Mouse (Mus musculus) liver, embryonic 12.5 days (tissue): ENCODE measurements at regions not wholly inside any gene's neighbourhood (a gene's known extent, or its start where the extent isn't known, plus 50 kb on each side); places are given as distances from the start of the nearest gene placed in this dataset.

Experiments used
- ATAC-seq: fragments of 200-750 bp; cut with Nextera tagmentation; 2 replicates; pipeline ENCODE4 v1.8.0; 2017; ENCODE audit warnings: moderate number of reproducible peaks, mild to moderate bottlenecking, moderate library complexity
- H3K27ac ChIP-seq: fragments of 300-500 bp; sonication (generic); 2 replicates; pipeline ENCODE4 v1.5.1; 2016; ENCODE audit warnings: mild to moderate bottlenecking
- H3K27me3 ChIP-seq: fragments of 300-500 bp; sonication (generic); replicated peaks from 2 replicates; pipeline ENCODE4 v1.6.1; 2016; ENCODE audit warnings: mild to moderate bottlenecking, moderate library complexity
- H3K36me3 ChIP-seq: fragments of 300-500 bp; sonication (generic); 2 replicates; pipeline ENCODE4 v1.6.1; 2016; ENCODE audit warnings: mild to moderate bottlenecking, moderate library complexity
- H3K4me1 ChIP-seq: fragments of 300-500 bp; sonication (generic); 2 replicates; pipeline ENCODE4 v1.6.1; 2016
- H3K4me2 ChIP-seq: fragments of 300-500 bp; sonication (generic); 2 replicates; pipeline ENCODE4 v1.6.1; 2016; ENCODE audit warnings: mild to moderate bottlenecking, moderate library complexity
- H3K4me3 ChIP-seq: fragments of 300-500 bp; sonication (generic); 2 replicates; pipeline ENCODE4 v1.5.1; 2016; ENCODE audit warnings: mild to moderate bottlenecking, moderate library complexity
- H3K9ac ChIP-seq: fragments of 300-500 bp; sonication (generic); 2 replicates; pipeline ENCODE4 v1.6.1; 2016; ENCODE audit warnings: mild to moderate bottlenecking, moderate library complexity
- H3K9me3 ChIP-seq: fragments of 300-500 bp; sonication (generic); replicated peaks from 2 replicates; pipeline ENCODE4 v1.6.1; 2016; ENCODE audit warnings: mild to moderate bottlenecking, moderate library complexity
- WGBS: fragments of 180-500 bp; shearing (Covaris S2); methylation state at CpG from one replicate; pipeline ENCODE4 v1.1.7; 2016; ENCODE audit not compliant: insufficient replicate concordance; 5-methylcytosine and 5-hydroxymethylcytosine counted together

DNA sequence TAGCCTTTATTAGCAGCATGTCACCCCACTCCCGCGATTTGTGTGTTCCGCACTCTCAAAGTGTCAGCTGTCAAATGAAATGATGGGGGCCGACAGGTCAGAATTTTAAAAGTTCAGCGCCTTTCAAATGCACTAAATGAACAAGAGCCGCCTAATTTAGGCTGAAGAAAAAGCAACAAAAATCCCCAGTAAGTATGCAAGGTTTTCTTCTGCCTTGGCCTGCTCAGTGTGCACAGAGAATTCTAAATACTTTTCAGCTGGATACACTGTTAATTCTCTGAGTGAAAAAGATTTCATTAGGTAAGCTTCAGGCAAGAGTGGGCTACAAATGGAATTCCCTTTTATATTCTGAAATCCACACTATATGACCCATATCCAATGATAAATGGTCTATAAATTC, 125.9 kb upstream of the BC052040 start:
- Histone ChIP-seq H3K4me2 (no peak overlapping the region), H3K27ac (no peak overlapping the region), H3K36me3 (no peaks in the 10 kb centered on the region), H3K4me1 (no peaks in the 10 kb centered on the region), H3K27me3 (no peaks in the 10 kb centered on the region), H3K9ac (no peak overlapping the region), H3K4me3 (no peak overlapping the region), H3K9me3 (no peaks in the 10 kb centered on the region)
- 74% methylated on average over 6 of the region's 6 CpGs for WGBS
- ATAC-seq = no peak

GRCm38 (mm10) chr2:115456372-115457022, 125.0 kb upstream of the BC052040 start:
- Histone ChIP-seq H3K4me2 (no peak overlapping the region), H3K9me3 (no peaks in the 10 kb centered on the region), H3K36me3 (no peaks in the 10 kb centered on the region), H3K27ac (no peak overlapping the region), H3K4me1 (no peaks in the 10 kb centered on the region), H3K4me3 (no peak overlapping the region), H3K27me3 (no peaks in the 10 kb centered on the region), H3K9ac (no peak overlapping the region)
- ATAC-seq = no peak
- WGBS = 52% methylated on average over 5 of the region's 5 CpGs

- no peak for ATAC-seq
- 60% methylated on average over 5 of the region's 5 CpGs for WGBS
Measured at GRCm38 (mm10) chr2:115460028-115460881, 121.3 kb upstream of the BC052040 start.

DNA sequence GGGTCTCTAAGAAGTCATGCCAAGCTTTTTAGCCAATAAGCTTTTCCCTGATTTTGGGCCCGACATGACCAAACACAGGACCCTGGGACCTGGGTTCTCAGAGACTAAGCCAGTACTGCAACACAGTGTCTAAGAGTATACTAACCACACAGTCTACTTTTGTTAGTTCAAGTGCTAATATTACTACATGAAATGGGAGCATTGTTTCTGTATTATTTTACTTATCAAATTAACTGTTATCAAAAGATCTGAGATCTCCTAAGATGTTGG, 120.7 kb upstream of the BC052040 start:
- H3K4me3 ChIP-seq = no peak overlapping the region
- H3K9ac ChIP-seq = no peak overlapping the region
- no peaks in the 10 kb centered on the region for H3K9me3 ChIP-seq
- no peaks in the 10 kb centered on the region for H3K4me1 ChIP-seq
- WGBS = 47% methylated on average over 1 of the region's 1 CpGs
- no peaks in the 10 kb centered on the region for H3K36me3 ChIP-seq
- H3K4me2 ChIP-seq = no peak overlapping the region
- no peaks in the 10 kb centered on the region for H3K27me3 ChIP-seq
- no peak for ATAC-seq
- H3K27ac ChIP-seq = no peak overlapping the region

More at GRCm38 (mm10) chr2:115460028-115460881, 121.3 kb upstream of the BC052040 start:
- Histone ChIP-seq H3K36me3 (no peaks in the 10 kb centered on the region), H3K27ac (no peak overlapping the region), H3K4me2 (no peak overlapping the region), H3K4me3 (no peak overlapping the region), H3K27me3 (no peaks in the 10 kb centered on the region), H3K9ac (no peak overlapping the region), H3K9me3 (no peaks in the 10 kb centered on the region), H3K4me1 (no peaks in the 10 kb centered on the region)

DNA sequence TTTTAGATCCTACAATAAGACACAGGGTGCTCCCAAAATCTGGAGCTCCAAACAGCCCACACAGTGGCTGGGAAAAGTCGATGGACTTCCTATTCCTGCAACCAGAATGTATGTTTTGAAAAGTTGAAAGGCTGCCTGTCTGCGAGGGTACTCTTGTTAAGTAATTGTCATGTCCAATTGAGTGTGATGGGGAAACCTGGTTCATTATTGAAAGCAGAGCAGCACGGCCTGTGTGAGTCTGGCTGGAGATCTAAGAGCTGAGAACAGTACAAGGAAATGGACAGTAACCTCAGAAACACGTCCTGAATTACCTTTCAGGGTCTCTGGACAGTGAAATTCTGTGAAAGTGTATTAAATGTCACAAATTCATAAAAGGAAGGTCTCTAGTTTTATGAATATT, 115.3 kb upstream of the BC052040 start:
- Histone ChIP-seq H3K4me1 (no peaks in the 10 kb centered on the region), H3K9me3 (no peaks in the 10 kb centered on the region), H3K36me3 (no peaks in the 10 kb centered on the region), H3K4me3 (no peak overlapping the region), H3K27me3 (no peaks in the 10 kb centered on the region), H3K27ac (no peak overlapping the region), H3K4me2 (no peak overlapping the region), H3K9ac (no peak overlapping the region)
- WGBS = 60% methylated on average over 4 of the region's 4 CpGs
- ATAC-seq = no peak

DNA sequence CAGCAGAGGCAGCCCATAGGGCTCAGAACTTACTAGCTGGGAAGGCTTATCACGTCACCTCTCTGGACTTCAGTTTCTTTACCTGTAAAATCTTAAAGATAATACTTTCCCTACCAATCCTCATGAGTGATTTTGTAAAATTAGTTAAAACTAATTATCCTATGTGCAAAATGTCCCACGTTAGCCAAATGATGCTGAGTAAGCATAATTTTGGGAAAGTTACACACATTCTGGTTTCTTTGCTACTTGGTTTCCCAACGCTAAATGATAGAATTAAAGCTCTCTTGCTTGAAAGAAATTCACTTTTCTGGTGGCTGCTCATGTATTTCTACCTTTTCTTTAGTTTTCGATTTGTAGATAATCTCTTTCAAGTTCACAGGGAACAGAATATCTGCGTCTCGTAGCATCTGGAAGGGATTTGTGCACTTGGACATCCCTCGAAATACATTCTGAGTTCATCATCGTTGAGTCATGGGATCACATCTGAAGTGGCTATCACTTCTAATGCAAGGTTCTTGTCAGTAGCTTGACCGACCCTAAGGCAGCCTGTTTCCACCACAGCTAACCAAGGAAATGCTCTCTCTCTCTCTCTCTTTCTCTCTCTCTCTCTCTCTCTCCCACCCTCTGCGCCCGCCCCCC, 114.3 kb upstream of the BC052040 start:
- no peak overlapping the region for H3K4me2 ChIP-seq
- H3K4me1 ChIP-seq = no peaks in the 10 kb centered on the region
- no peak overlapping the region for H3K9ac ChIP-seq
- no peaks in the 10 kb centered on the region for H3K9me3 ChIP-seq
- H3K27me3 ChIP-seq = no peaks in the 10 kb centered on the region
- no peak overlapping the region for H3K27ac ChIP-seq
- no peak overlapping the region for H3K4me3 ChIP-seq
- H3K36me3 ChIP-seq = no peaks in the 10 kb centered on the region
- ATAC-seq = no peak
- WGBS = 79% methylated on average over 11 of the region's 11 CpGs

- Histone ChIP-seq H3K9me3 (no peaks in the 10 kb centered on the region), H3K36me3 (no peaks in the 10 kb centered on the region), H3K9ac (no peak overlapping the region), H3K4me3 (no peak overlapping the region), H3K4me1 (no peaks in the 10 kb centered on the region), H3K27ac (no peak overlapping the region), H3K27me3 (no peaks in the 10 kb centered on the region), H3K4me2 (no peak overlapping the region)
- ATAC-seq = no peak
- WGBS = 70% methylated on average over 6 of the region's 6 CpGs
Measured at GRCm38 (mm10) chr2:115467936-115468335, 113.6 kb upstream of the BC052040 start.

DNA sequence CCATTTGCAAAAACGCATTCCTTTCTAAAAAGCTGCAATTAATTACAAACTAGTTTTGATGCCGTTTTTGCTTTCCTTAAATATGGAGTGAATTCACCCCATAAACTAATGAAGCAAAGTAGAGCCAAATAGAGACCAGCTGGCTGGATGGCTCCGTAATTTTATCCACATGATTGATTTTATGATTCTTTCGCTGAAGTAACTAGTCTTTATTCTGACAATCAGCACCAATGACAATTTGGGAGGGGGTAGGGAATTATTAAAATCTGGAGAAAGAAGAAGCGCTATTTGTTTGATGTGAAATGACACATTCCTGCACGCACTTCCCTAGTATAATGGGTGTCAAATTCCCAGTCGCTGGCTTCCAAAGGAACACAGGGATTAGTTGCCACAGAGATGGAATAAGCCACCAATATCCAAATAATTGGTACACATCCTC, 113.0 kb upstream of the BC052040 start:
- Histone ChIP-seq H3K4me3 (no peak overlapping the region), H3K27me3 (no peaks in the 10 kb centered on the region), H3K9me3 (no peaks in the 10 kb centered on the region), H3K36me3 (no peaks in the 10 kb centered on the region), H3K4me2 (no peak overlapping the region), H3K27ac (no peak overlapping the region), H3K4me1 (no peaks in the 10 kb centered on the region), H3K9ac (no peak overlapping the region)
- 74% methylated on average over 7 of the region's 7 CpGs for WGBS
- ATAC-seq = no peak

GRCm38 (mm10) chr2:115469165-115469821, 112.2 kb upstream of the BC052040 start:
- Histone ChIP-seq H3K4me2 (no peak overlapping the region), H3K4me3 (no peak overlapping the region), H3K9ac (no peak overlapping the region), H3K36me3 (no peaks in the 10 kb centered on the region), H3K27ac (no peak overlapping the region), H3K9me3 (no peaks in the 10 kb centered on the region), H3K27me3 (no peaks in the 10 kb centered on the region), H3K4me1 (no peaks in the 10 kb centered on the region)
- ATAC-seq = no peak
- 69% methylated on average over 6 of the region's 6 CpGs for WGBS

DNA sequence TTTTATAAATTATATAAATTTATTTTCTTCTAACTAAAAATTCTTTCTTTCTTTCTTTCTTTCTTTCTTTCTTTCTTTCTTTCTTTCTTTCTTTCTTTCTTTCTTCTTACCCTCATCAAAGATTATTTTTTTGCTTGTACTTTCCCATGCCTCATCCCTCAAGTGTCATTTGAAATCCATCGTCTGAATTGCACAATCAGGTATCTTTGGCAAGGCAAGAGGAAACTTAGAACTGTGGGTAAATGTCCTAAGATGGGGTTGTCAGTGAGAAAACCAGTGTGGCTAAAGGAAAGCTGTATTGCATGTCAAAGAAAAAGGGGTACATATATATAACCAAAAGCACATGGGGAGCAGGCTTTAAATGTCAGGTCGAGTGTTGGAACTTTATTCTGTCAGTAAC, 109.1 kb upstream of the BC052040 start:
- no peaks in the 10 kb centered on the region for H3K36me3 ChIP-seq
- 67% methylated on average over 2 of the region's 2 CpGs for WGBS
- no peak overlapping the region for H3K27ac ChIP-seq
- no peaks in the 10 kb centered on the region for H3K27me3 ChIP-seq
- no peaks in the 10 kb centered on the region for H3K9me3 ChIP-seq
- no peaks in the 10 kb centered on the region for H3K4me1 ChIP-seq
- no peak overlapping the region for H3K4me2 ChIP-seq
- H3K9ac ChIP-seq = no peak overlapping the region
- no peak for ATAC-seq
- no peak overlapping the region for H3K4me3 ChIP-seq

DNA sequence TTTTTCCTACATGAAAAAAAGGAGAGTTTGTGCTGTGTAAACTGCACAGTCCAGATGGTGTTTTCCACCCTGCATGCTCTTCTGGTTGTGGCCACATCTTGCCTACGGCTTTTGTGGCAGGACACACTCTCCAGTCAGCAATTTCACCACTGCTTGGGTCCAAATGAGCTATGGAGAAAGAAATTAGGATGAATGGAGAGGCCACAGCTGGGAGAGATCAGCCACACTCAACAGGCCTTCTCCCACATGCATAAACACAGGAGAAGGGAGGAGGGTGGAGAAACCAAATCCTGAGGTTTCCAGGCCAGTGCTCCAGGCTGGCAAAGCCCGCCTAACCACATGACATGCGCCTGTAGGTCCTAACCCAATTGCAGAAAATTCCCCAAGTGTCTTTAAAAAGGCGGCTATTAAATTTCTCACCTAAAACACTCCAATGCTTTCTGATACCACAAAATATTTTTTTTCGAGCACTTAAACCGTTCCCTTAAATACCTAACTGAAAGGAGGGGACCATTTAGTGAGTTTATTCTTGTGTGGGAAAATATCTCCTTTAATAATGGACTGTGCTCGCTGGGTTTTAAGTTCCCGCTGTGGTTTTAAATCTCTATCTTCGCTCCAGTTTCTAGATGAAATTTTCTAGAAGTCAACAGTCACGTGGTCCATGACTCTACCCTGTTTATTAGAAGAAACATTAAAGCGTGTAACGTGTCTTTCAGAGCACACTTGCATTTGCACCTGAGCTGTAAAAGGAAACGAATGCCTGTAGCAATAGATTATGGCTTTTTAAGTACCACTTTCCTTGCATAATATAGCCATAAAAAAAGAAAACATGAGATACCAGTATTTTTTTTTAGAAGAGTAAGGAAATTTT, 97.9 kb upstream of the BC052040 start:
- H3K4me1 ChIP-seq = no peaks in the 10 kb centered on the region
- H3K27me3 ChIP-seq = no peaks in the 10 kb centered on the region
- no peaks in the 10 kb centered on the region for H3K36me3 ChIP-seq
- no peak overlapping the region for H3K4me2 ChIP-seq
- no peak for ATAC-seq
- no peak overlapping the region for H3K9ac ChIP-seq
- H3K4me3 ChIP-seq = no peak overlapping the region
- no peak overlapping the region for H3K27ac ChIP-seq
- WGBS = 65% methylated on average over 13 of the region's 13 CpGs
- H3K9me3 ChIP-seq = no peaks in the 10 kb centered on the region
